Mouse (Mus musculus) midbrain, embryonic 10.5 days (tissue): Measurements from ENCODE around the gene Dab1. TPM values are rescaled to one million over a fixed set of nuclear protein-coding genes. Genes with fewer than 3 reads are reported as not detected.

Experiments used
- DNase-seq: peaks from one replicate; pipeline ENCODE4 v3.0.0-alpha.2; 2017; ENCODE audit warnings: low spot score
- H3K27ac ChIP-seq: fragments of 300-500 bp; sonication (generic); replicated peaks from 2 replicates; pipeline ENCODE4 v1.5.1; 2016; ENCODE audit warnings: mild to moderate bottlenecking
- H3K27me3 ChIP-seq: fragments of 300-500 bp; sonication (generic); 2 replicates; pipeline ENCODE4 v1.6.1; 2016; ENCODE audit warnings: low read depth, mild to moderate bottlenecking; ENCODE audit not compliant: poor library complexity, severe bottlenecking
- H3K36me3 ChIP-seq: fragments of 300-500 bp; sonication (generic); 2 replicates; pipeline ENCODE4 v1.6.1; 2016; ENCODE audit warnings: mild to moderate bottlenecking, moderate library complexity
- H3K4me1 ChIP-seq: fragments of 300-500 bp; sonication (generic); 2 replicates; pipeline ENCODE4 v1.6.1; 2016
- H3K4me3 ChIP-seq: fragments of 300-500 bp; sonication (generic); 2 replicates; pipeline ENCODE4 v1.5.1; 2016; ENCODE audit warnings: mild to moderate bottlenecking, moderate library complexity
- H3K9me3 ChIP-seq: fragments of 300-500 bp; sonication (generic); replicated peaks from 2 replicates; pipeline ENCODE4 v1.6.1; 2016; ENCODE audit warnings: mild to moderate bottlenecking
- WGBS: fragments of 180-500 bp; shearing (Covaris S2); methylation state at CpG from one replicate; pipeline ENCODE4 v1.1.7; 2016; 5-methylcytosine and 5-hydroxymethylcytosine counted together
- polyA plus RNA-seq: library from polyadenylated mRNA; unstranded; fragments of >200 nt; fragmentation: Nextera tagmentation; extraction: Ambion mirVana; gene quantifications from 2 replicates; pipeline ENCODE4 v1.2.1, GENCODE M21; 2016

Gene Dab1
- polyA plus RNA-seq, 1 experiment from 2014 or later, result 27.0 TPM

- H3K4me3 ChIP-seq, result no peak overlapping the region
- H3K4me1 ChIP-seq, result peaks cover 23% of the 10 kb centered on the region
- no peaks in the 10 kb centered on the region for H3K27me3 ChIP-seq
- no peaks in the 10 kb centered on the region for H3K9me3 ChIP-seq
- DNase-seq, result no peak
- WGBS, result 57% methylated on average over 5 of the region's 5 CpGs
- peak overlapping the region; percentile 7; the same call in 1 of the 2 replicates for H3K27ac ChIP-seq
- no peaks in the 10 kb centered on the region for H3K36me3 ChIP-seq
Observed at GRCm38 (mm10) chr4:103636168-103636776, 17.1 kb downstream of the Dab1 start.

- Histone ChIP-seq H3K27ac (0 out of 2 replicates have a peak overlapping the region, but pooled peaks have one; percentile 23), H3K36me3 (no peaks in the 10 kb centered on the region), H3K4me1 (peaks cover 21% of the 10 kb centered on the region), H3K27me3 (no peaks in the 10 kb centered on the region), H3K4me3 (no peak overlapping the region), H3K9me3 (no peaks in the 10 kb centered on the region)
- DNase-seq, result no peak
- WGBS, result 41% methylated on average over 9 of the region's 9 CpGs
Observed at GRCm38 (mm10) chr4:103648209-103648896, 29.2 kb downstream of the Dab1 start.

GRCm38 (mm10) chr4:103655740-103656139, 36.6 kb downstream of the Dab1 start:
- H3K4me3 ChIP-seq, result no peak overlapping the region
- no peaks in the 10 kb centered on the region for H3K27me3 ChIP-seq
- no peak for DNase-seq
- 52% methylated on average over 6 of the region's 6 CpGs for WGBS
- no peaks in the 10 kb centered on the region for H3K9me3 ChIP-seq
- H3K36me3 ChIP-seq, result no peaks in the 10 kb centered on the region
- no peaks in the 10 kb centered on the region for H3K4me1 ChIP-seq
- no peak overlapping the region for H3K27ac ChIP-seq

- Histone ChIP-seq H3K27ac (no peak overlapping the region), H3K9me3 (no peaks in the 10 kb centered on the region), H3K27me3 (no peaks in the 10 kb centered on the region), H3K4me3 (no peak overlapping the region), H3K36me3 (no peaks in the 10 kb centered on the region), H3K4me1 (no peaks in the 10 kb centered on the region)
- no peak for DNase-seq
- WGBS, result 50% methylated on average over 1 of the region's 1 CpGs
Observed at GRCm38 (mm10) chr4:103661386-103661785, 42.2 kb downstream of the Dab1 start.

- H3K4me1 ChIP-seq, result no peaks in the 10 kb centered on the region
- H3K27ac ChIP-seq, result no peak overlapping the region
- H3K27me3 ChIP-seq, result no peaks in the 10 kb centered on the region
- DNase-seq, result no peak
- WGBS, result 89% methylated on average over 4 of the region's 4 CpGs
- H3K4me3 ChIP-seq, result no peak overlapping the region
- no peaks in the 10 kb centered on the region for H3K9me3 ChIP-seq
- no peaks in the 10 kb centered on the region for H3K36me3 ChIP-seq
Observed at GRCm38 (mm10) chr4:103667438-103667837, 48.3 kb downstream of the Dab1 start.

GRCm38 (mm10) chr4:103677195-103677594, 58.0 kb downstream of the Dab1 start:
- Histone ChIP-seq H3K4me3 (no peak overlapping the region), H3K27ac (no peak overlapping the region), H3K9me3 (no peaks in the 10 kb centered on the region), H3K36me3 (no peaks in the 10 kb centered on the region), H3K27me3 (no peaks in the 10 kb centered on the region), H3K4me1 (no peaks in the 10 kb centered on the region)
- WGBS, result 84% methylated on average over 1 of the region's 1 CpGs
- no peak for DNase-seq

GRCm38 (mm10) chr4:103678501-103678900, 59.3 kb downstream of the Dab1 start:
- H3K4me3 ChIP-seq, result no peak overlapping the region
- H3K9me3 ChIP-seq, result no peaks in the 10 kb centered on the region
- no peak overlapping the region for H3K27ac ChIP-seq
- H3K4me1 ChIP-seq, result no peaks in the 10 kb centered on the region
- no peaks in the 10 kb centered on the region for H3K27me3 ChIP-seq
- no peaks in the 10 kb centered on the region for H3K36me3 ChIP-seq
- no peak for DNase-seq
- WGBS, result 89% methylated on average over 6 of the region's 6 CpGs

- H3K36me3 ChIP-seq, result no peaks in the 10 kb centered on the region
- no peak overlapping the region for H3K4me3 ChIP-seq
- no peaks in the 10 kb centered on the region for H3K27me3 ChIP-seq
- no peak for DNase-seq
- no peak overlapping the region for H3K27ac ChIP-seq
- 84% methylated on average over 4 of the region's 4 CpGs for WGBS
- no peaks in the 10 kb centered on the region for H3K9me3 ChIP-seq
- no peaks in the 10 kb centered on the region for H3K4me1 ChIP-seq
Observed at GRCm38 (mm10) chr4:103685136-103685535, 66.0 kb downstream of the Dab1 start.

GRCm38 (mm10) chr4:103691717-103692116, 72.6 kb downstream of the Dab1 start:
- no peak for DNase-seq
- WGBS, result 46% methylated on average over 3 of the region's 3 CpGs
- Histone ChIP-seq H3K27me3 (no peaks in the 10 kb centered on the region), H3K36me3 (no peaks in the 10 kb centered on the region), H3K4me3 (no peak overlapping the region), H3K4me1 (no peaks in the 10 kb centered on the region), H3K9me3 (no peaks in the 10 kb centered on the region), H3K27ac (no peak overlapping the region)

GRCm38 (mm10) chr4:103699755-103700154, 80.6 kb downstream of the Dab1 start:
- H3K27ac ChIP-seq, result peak overlapping the region; percentile 72
- no peak for DNase-seq
- H3K4me1 ChIP-seq, result peaks cover 32% of the 10 kb centered on the region
- 21% methylated on average over 4 of the region's 4 CpGs for WGBS
- no peaks in the 10 kb centered on the region for H3K27me3 ChIP-seq
- H3K4me3 ChIP-seq, result no peak overlapping the region
- no peaks in the 10 kb centered on the region for H3K36me3 ChIP-seq
- H3K9me3 ChIP-seq, result no peaks in the 10 kb centered on the region

GRCm38 (mm10) chr4:103700392-103700791, 81.2 kb downstream of the Dab1 start:
- H3K36me3 ChIP-seq, result no peaks in the 10 kb centered on the region
- H3K4me3 ChIP-seq, result no peak overlapping the region
- H3K4me1 ChIP-seq, result peaks cover 32% of the 10 kb centered on the region
- no peaks in the 10 kb centered on the region for H3K9me3 ChIP-seq
- no peaks in the 10 kb centered on the region for H3K27me3 ChIP-seq
- peak overlapping the region; percentile 72 for H3K27ac ChIP-seq
- no peak for DNase-seq
- 73% methylated on average over 6 of the region's 6 CpGs for WGBS

GRCm38 (mm10) chr4:103702137-103702536, 83.0 kb downstream of the Dab1 start:
- no peaks in the 10 kb centered on the region for H3K36me3 ChIP-seq
- 69% methylated on average over 3 of the region's 3 CpGs for WGBS
- no peaks in the 10 kb centered on the region for H3K27me3 ChIP-seq
- peaks cover 32% of the 10 kb centered on the region for H3K4me1 ChIP-seq
- H3K9me3 ChIP-seq, result no peaks in the 10 kb centered on the region
- H3K4me3 ChIP-seq, result no peak overlapping the region
- H3K27ac ChIP-seq, result no peak overlapping the region
- no peak for DNase-seq

- DNase-seq, result no peak
- Histone ChIP-seq H3K27ac (no peak overlapping the region), H3K9me3 (no peaks in the 10 kb centered on the region), H3K27me3 (no peaks in the 10 kb centered on the region), H3K36me3 (no peaks in the 10 kb centered on the region), H3K4me1 (peaks cover 24% of the 10 kb centered on the region), H3K4me3 (no peak overlapping the region)
- WGBS, result 90% methylated on average over 2 of the region's 2 CpGs
Observed at GRCm38 (mm10) chr4:103704477-103704876, 85.3 kb downstream of the Dab1 start.
